Mouse (Mus musculus): ENCODE results near the gene Tmem14c. TPM values are rescaled to one million over a fixed set of nuclear protein-coding genes. Genes with fewer than 3 reads are reported as not detected.
"Not testable (repeated sequence)": the region's sequence is repeated elsewhere in the genome, so short reads cannot be mapped to it uniquely, and the experiment has no call there.

Tmem14c gene
- total RNA-seq (2021) = 10 to 100 TPM; 55.5 to 59.4 TPM
- long read RNA-seq, experiment 1, transcript Tmem14c-201 (6 exons, 914 nt) = major isoform, 15 of 25 reads
- long read RNA-seq, experiment 1, partial matches to known transcripts = 3 of 25 reads
- long read RNA-seq, experiment 1, other reads (novel, unspliced or antisense) = 7 of 25 reads
- long read RNA-seq, experiment 2, transcript Tmem14c-201 (6 exons, 914 nt) = major isoform, 18 of 26 reads
- long read RNA-seq, experiment 2, partial matches to known transcripts = 2 of 26 reads
- long read RNA-seq, experiment 2, other reads (novel, unspliced or antisense) = 6 of 26 reads

DNA sequence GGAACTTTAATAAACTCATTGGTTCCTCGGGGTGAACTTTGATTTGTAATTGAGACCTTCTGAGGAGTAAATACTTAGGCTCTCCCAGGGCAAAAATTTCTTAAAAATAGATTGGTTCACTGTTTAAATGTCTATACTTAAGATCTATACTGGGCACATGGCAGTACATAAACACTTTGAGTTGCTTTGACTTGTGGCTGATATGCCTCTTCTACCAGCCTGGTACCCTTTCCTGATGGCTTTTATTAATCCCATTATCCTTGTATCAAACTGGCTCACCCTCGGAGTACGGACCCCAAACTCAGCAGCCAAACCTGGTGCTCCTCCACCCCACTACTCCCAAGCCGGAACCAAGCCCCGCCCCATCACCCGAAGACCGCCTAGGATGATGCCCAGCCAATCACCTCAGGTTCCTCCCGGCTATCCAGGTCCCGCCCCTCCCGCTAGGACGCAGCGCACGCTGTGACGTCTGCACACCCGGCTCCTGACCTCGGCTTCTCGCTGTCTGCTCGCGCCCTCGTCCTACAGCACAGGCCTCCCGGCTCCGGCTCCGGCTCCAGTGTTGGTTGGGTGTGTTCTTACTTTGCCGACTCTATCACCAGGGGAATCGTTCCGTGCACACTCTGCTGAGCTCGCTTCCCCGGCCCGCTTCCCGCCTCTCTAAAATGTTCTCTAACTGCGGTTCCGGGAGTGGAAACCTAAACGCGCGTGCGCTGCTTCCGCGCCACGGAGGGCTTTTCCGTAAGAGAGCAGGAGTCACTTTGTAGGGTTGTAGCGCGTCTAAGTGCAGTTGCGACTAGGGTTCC, at the start of gene Tmem14c:
Tmem14c (plus strand) TSS at position 464 of the 806 bp plus-strand sequence.
- peak; percentile 92 to 96 for DNase-seq (ENCODE audit: low spot score in 2 of 2)
- Histone ChIP-seq H3K27ac (peak within 1 kb of the TSS; percentile 92), H3K4me3 (peak within 1 kb of the TSS; percentile 91)
- TF ChIP-seq CTCF (conservative IDR thresholded peaks at IDR 0.05) = no peak

DNA sequence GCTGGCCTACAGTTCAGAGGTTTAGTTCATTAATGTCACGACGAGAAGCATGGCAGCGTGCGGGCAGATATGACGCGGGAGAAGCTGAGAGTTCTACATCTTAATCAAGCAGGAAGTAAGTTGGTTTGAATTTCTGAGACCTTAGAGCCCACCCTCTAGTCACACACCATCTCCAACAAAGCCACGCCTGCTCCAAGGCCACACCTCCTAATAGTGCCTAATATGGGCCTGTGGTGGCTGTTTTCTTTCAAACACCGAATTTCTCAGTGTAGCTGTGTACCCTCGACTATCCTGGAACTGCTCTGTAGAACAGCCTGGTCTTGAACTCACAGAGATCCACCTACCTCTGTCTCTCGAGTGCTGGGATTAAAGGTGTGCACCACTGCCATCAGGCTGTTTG, 48.5 kb upstream of the Tmem14c start:
- no peak for TF ChIP-seq CTCF (conservative IDR thresholded peaks at IDR 0.05)
- Histone ChIP-seq H3K4me3 (no peak overlapping the region), H3K27ac (no peak overlapping the region)
- DNase-seq (ENCODE audit: low spot score in 2 of 2) = no peak

DNA sequence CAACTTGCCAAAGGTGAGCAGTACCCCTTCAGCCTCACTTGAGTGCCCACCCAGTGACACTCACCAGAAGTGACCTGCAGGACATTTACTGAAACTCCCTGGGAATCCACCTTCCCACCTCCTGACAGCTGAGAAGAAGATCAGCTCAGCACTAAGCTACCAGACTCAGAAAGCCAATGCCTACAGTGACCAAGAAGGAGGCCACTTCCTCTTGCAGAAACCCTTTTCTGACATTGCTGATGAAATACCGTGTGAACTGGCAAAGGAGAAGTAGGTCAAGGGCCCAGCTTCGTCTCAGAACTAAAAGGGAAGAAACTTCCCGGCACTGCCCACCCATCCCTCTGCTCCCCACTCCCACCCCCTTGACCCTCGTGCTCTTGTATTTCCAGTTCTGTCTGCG, 47.5 kb upstream of the Tmem14c start:
- no peak for TF ChIP-seq CTCF (conservative IDR thresholded peaks at IDR 0.05)
- Histone ChIP-seq H3K4me3 (no peak overlapping the region), H3K27ac (no peak overlapping the region)
- DNase-seq (ENCODE audit: low spot score in 2 of 2) = no peak

DNA sequence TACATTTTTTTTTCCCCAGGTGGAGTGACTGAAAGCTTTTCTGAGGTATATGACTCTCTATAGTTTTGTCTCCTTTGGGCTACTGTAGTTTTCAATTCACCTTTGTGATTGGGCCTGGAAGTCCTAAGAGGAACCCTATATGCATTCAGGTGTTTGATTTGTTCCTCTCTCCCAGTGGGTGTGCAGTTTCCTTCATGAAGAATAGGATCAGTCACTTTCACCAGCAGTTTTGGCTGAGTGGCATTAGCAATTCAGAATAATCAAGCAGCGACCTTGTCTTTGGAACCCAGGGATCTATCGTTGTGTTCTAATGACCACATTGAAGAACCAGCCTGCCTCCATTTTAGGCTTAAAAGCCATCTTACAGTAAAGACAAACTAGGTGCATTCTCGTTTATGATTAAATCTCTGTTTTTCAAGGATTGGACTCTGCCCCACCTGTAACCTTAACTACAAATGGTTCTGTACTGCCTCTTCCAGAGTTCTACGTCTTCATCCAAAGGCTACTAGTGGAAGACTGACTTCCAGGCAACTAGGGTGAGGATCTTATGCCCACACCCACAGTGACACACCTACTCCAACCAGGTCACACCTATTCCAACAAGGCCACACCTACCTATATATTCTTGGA, 46.2 kb upstream of the Tmem14c start:
- no peak for TF ChIP-seq CTCF (conservative IDR thresholded peaks at IDR 0.05)
- no peak overlapping the region for H3K4me3 ChIP-seq
- DNase-seq (ENCODE audit: low spot score in 2 of 2) = no peak
- H3K27ac ChIP-seq = no peak overlapping the region

DNA sequence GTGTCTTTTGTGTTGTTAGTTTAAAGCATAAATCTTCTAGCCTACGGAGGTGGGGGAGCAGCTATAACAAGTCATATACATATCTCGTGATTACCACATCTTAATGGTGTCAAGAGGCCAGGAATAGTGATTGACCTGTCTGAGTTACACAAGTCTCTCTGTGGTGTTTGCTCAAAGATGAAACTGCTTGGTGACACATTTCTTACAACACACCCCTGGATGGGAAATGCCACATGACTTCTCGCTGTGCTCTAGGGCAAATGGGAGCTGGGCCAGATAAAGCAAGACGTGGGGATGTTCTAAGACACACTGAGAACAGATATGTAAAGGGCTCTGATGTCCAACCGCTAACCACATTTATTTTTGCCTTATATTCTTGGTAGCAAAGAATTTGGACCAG, 44.8 kb upstream of the Tmem14c start:
- no peak overlapping the region for H3K4me3 ChIP-seq
- TF ChIP-seq CTCF (conservative IDR thresholded peaks at IDR 0.05) = no peak
- H3K27ac ChIP-seq = no peak overlapping the region
- DNase-seq (ENCODE audit: low spot score in 2 of 2) = no peak

DNA sequence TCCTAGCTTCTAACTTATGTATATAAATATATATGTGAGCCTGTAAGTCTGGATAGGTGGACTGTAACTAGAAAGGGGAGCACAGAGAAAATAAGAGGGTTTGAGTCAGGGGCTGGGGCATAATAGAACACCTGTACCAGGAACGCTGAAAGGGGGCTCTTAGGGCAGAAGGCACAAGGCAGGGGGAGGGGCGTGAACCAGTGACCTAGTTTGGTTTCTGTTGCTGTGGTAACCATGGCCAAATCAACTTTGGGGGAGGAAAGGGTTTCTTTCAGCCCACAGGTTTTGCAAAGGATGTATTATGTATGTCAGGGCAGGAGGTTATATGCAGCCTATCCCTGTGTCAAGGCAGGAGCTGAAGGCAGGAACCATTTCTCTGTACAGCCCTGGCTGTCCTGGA, 44.3 kb upstream of the Tmem14c start:
- DNase-seq (ENCODE audit: low spot score in 2 of 2) = no peak
- Histone ChIP-seq H3K4me3 (no peak overlapping the region), H3K27ac (no peak overlapping the region)
- no peak for TF ChIP-seq CTCF (conservative IDR thresholded peaks at IDR 0.05)

DNA sequence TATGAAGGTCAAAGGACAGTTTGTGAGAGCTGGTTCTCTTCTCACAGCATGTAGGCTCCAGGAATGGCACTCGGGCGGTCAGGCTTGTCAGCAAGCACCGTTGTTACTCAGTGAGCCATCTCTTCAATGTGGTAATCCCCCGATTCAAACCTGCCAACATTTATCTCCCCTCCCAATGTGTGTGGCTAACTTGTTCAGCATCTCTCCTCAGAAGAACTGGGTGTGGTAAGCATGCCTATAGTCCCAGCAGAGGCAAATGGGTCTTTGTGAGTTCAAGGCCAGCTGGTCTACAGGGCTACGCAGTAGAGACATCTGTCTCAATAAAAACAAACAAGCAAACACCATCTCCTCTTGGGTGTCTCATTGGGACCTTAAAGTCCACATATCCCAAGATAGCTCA, 43.1 kb upstream of the Tmem14c start:
- no peak for DNase-seq (ENCODE audit: low spot score in 2 of 2)
- no peak for TF ChIP-seq CTCF (conservative IDR thresholded peaks at IDR 0.05)
- no peak overlapping the region for H3K27ac ChIP-seq
- H3K4me3 ChIP-seq = no peak overlapping the region

DNA sequence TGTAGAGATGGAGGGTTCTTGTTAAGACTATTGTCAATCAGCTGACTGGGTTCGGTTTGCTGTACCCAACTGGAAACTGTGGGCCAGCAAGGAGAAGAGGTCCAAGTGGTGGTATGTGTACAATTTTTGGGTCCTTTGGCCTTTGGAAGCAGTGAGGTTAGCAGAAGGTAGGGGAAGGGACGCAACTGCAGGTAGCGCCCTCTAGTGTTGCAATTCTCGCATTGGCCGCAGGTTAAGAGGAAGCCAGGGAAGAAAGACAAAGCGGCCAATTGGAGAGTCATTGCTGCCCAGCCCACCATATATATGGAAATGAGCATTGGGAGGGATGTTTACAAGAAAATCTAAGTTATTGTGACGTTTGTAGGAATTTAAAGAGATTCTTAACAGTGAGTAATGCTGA, 38.5 kb upstream of the Tmem14c start:
- no peak overlapping the region for H3K27ac ChIP-seq
- peak; percentile 86 for TF ChIP-seq CTCF (conservative IDR thresholded peaks at IDR 0.05)
- H3K4me3 ChIP-seq = no peak overlapping the region
- DNase-seq (ENCODE audit: low spot score in 2 of 2) = peak in 1 of 2 experiments; percentile 55

DNA sequence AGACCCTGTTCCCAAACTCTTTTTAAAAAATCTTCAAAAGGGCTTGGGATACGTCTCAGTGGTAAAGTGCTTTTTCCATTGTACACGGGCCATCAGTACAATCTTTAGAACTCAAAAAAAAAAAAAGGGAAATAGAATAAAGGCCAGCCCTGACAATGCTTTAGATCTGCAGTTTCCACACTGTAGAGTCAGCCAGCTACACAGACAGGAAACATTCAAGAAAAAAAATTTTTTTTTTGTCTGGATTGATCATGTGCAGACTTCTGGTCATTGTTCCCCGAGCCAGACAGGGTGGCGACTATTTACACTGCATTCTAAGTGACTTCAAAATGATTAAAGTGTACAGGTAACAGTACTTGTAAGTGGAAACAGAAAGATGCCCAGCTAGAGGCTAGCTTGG, 37.4 kb upstream of the Tmem14c start:
- peak overlapping the region; percentile 63; the same call in 1 of the 2 replicates for H3K27ac ChIP-seq

DNA sequence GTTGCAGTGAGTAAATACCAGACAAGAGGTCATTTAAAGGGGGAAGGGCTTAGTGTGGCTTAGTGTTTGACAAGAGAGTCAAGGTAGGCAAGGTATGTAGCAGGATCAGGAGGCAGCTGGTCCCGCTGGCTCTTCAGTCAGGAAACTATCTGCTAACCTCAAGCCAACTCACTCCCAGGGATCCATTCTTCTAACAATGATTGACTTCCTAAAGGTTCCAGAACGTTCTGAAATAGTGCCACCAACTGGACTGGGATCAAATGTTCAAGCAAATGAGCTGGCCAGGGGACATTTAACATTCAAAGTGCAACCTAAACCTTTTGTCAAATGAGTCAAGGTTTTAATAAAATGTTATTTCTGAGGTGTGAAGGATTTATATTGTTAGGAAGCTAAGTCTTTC, 36.8 kb upstream of the Tmem14c start:
- no peak for DNase-seq (ENCODE audit: low spot score in 2 of 2)
- peak; percentile 50 for TF ChIP-seq CTCF (conservative IDR thresholded peaks at IDR 0.05)
- peak overlapping the region; percentile 63; the same call in 1 of the 2 replicates for H3K27ac ChIP-seq
- no peak overlapping the region for H3K4me3 ChIP-seq

More for the DNA sequence above, 37.4 kb upstream of the Tmem14c start:
- no peak for DNase-seq (ENCODE audit: low spot score in 2 of 2)
- no peak for TF ChIP-seq CTCF (conservative IDR thresholded peaks at IDR 0.05)
- no peak overlapping the region for H3K4me3 ChIP-seq

DNA sequence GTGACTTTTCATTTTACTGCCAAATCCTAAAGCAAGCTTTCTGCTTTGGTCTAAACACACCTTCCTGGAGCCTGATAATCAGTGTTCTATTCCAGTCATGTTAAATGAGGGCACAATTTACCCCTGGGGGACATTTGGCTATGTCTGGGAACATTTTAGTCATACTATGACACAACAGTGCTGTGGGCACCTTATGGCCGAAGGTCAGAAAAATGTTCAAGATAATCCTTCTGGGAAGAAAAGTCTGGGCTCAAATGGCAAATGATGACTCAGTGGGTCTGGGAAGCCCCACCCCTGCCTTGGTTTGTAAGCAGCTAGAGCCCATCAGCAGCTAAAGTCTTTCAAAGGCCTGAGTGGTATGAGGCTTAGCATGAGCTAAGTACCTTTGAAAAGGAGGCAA, 33.3 kb upstream of the Tmem14c start:
- no peak overlapping the region for H3K4me3 ChIP-seq

DNA sequence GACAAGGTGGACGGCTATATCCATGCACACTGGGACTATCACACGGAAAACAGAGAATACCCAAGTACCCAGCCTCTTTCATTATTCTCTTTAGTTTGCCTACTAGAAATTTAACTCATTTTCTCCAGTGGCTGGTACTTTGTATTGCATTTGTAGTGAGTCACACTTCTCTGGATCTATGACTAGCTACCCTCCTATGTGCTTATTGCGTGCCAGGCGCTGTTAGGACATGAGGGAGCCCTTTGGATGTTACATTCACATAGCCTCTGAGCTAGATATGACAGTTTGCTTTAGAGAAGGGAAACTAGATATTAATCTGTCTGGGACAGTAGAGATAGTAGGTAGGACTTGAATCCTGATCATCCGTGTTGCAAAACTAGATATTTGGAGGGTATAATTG, 30.0 kb upstream of the Tmem14c start:
- TF ChIP-seq CTCF (conservative IDR thresholded peaks at IDR 0.05) = no peak
- DNase-seq (ENCODE audit: low spot score in 2 of 2) = no peak
- H3K27ac ChIP-seq = no peak overlapping the region
- H3K4me3 ChIP-seq = no peak overlapping the region

More for the DNA sequence above, 33.3 kb upstream of the Tmem14c start:
- DNase-seq (ENCODE audit: low spot score in 2 of 2) = no peak
- no peak for TF ChIP-seq CTCF (conservative IDR thresholded peaks at IDR 0.05)
- H3K27ac ChIP-seq = no peak overlapping the region

DNA sequence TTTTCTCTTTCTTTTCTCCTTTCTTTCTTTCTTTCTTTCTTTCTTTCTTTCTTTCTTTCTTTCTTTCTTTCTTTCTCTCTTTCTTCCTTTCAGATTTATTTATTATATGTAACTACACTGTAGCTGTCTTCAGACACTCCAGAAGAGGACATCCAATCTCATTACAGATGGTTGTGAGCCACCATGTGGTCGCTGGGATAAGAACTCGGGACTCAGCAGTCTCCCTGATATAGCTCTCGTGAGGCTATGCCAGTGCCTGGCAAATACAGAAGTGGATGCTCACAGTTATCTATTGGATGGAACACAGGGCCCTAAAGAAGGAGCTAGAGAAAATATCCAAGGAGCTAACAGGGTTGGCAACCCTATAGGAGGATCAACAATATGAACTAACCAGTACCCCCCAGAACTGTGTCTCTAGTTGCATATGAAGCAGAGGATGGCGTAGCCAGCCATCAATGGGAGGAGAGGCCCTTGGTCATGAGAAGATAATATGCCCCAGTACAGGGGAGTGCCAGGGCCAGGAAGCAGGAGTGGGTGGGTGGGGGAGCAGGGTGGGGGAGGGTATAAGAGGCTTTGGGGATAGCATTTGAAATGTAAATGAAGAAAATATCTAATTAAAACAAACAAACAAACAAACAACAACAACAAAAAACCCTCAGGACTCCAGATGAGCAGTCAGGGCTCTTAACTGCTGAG, 28.3 kb upstream of the Tmem14c start:
- not testable (repeated sequence) for H3K4me3 ChIP-seq; H3K27ac ChIP-seq; DNase-seq (ENCODE audit: low spot score in 2 of 2)
- peak; percentile 34; the same call in 1 of the 2 replicates for TF ChIP-seq CTCF (conservative IDR thresholded peaks at IDR 0.05)
